Mouse (Mus musculus): ENCODE results near the gene Cep104. TPM values are rescaled to one million over a fixed set of nuclear protein-coding genes. Genes with fewer than 3 reads are reported as not detected.

Gene Cep104
- total RNA-seq, 2 experiments from 2014 or later, result 26.5 to 27.9 TPM

DNA sequence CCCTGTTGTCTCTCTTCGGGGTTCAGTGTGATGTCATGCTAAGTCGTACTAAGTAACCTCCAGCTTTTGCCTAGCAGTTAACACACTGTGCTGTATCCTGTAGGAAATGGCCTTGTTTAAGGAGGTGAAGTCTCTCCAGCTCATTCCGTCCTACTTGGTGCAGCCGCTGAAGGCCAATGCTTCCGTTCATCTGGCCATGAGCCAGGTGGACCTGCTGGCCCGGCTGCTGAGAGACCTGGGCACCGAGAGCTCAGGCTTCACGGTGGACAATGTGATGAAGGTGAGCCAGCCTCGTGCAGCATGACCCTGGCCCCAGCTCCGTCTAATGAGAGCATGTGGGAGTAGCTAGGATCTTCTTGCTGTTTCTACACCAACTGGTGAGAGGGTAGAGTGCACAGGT lies 17.7 kb downstream of the Cep104 start:
- no peak for DNase-seq (ENCODE audit: low spot score)

DNA sequence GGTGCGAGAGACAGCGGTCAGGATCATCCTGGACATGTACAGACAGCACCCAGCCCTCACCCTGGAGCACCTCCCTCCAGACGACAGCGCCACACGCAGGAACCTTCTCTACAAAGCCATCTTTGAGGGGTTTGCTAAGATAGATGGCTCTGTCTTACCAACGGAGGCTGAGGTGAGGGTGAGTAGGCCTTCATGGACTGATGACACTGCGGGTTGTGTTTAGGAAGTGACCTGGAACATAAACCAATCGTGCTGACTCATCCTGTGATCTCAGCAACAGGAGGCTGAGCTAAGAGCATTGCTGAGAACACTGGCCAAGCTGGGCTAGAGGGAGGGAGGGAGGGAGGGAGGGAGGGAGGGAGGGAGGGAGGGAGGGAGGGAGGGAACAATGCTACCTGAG lies 18.5 kb downstream of the Cep104 start:
- no peak for DNase-seq (ENCODE audit: low spot score)

DNA sequence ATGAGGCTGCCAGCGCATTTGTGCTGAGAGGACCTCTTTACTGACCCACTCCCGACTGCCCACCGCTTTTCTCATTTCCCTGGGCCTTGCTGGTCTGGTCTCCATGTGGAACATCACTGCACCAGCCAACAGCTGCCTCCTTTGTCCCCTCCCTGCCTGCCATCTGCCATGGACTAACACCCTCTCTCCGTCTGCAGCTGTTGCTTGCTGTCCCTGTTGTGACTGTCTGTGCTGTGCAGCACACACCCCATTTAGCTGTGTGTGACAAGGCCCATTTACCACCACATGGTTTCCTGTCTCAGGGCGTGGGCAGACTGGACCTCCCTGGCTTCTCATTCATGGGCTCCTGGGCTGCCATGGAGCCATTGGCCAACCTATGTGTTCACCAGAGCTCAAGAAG lies 30.5 kb downstream of the Cep104 start:
- DNase-seq (ENCODE audit: low spot score), result no peak

DNA sequence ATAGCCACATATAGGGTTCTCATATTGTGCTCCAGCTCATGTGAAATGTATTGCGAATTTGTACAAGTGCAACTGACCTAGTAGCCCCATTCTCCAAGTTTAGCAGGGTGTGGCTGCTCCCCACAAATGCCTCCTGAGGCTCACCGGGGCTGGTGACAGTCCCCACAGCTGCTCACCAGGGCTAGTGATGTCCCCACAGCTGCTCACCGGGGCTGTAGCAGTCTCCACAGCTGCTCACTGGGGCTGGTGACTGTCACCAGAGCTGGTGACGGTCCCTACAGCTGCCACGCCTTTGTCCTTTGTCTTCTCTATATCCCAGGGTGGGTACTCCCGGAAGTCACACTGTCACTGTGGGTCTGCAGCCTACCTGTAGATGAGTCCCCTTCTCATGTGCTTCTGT lies 31.3 kb downstream of the Cep104 start:
- DNase-seq (ENCODE audit: low spot score), result no peak

DNA sequence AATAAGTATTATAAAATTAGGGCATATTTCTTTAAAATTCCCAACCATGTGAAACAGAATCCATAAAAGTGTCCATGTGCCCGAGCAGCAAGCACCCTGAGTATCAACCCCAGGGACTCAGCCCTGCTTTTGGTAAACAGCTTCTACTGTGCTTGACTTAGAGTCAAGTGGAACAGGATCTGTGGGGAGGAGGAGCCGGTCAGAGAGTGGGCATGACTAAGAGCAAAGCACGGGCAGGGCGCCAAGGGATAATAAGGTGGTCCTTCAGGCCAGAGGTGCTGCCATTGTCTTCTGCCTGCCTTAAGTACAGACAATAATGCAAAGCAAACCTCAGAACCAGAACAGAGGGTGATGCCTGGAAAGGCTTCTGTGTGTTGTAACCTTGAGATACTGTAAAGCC lies 32.8 kb downstream of the Cep104 start:
- no peak for DNase-seq (ENCODE audit: low spot score)

DNA sequence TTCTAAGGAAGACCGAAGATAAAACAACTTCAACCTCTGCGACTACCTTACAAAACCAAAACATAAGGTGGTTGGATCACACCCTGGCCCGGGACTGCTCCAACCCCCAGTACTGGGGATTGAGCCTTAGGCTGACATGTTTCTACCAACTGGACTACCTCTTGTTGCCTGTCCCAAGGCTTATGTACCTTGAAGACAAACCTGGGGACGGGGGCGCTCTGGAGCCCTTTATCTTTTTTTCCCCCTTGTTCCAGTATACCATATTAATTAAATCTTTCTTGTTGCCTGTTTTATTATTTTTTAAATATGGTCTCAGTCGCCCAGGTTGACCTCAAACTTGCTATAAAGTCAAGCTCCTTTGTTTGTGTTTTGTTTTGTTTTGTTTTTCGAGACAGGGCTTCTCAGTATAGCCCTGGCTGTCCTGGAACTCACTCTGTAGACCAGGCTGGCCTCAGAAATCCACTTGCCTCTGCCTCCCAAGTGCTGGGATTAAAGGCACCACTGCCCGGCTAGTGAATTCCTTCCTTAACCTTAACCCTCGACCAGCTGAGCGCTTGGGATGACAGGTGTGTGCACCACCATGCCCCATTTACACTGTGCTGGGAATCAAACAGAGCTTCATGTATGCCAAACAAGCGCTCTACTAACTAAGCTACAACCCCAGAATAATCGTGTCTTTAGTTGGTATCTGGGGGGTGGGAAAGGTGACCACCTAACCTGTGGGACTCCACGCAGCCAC lies 36.1 kb downstream of the Cep104 start:
- no peak for DNase-seq (ENCODE audit: low spot score)

DNA sequence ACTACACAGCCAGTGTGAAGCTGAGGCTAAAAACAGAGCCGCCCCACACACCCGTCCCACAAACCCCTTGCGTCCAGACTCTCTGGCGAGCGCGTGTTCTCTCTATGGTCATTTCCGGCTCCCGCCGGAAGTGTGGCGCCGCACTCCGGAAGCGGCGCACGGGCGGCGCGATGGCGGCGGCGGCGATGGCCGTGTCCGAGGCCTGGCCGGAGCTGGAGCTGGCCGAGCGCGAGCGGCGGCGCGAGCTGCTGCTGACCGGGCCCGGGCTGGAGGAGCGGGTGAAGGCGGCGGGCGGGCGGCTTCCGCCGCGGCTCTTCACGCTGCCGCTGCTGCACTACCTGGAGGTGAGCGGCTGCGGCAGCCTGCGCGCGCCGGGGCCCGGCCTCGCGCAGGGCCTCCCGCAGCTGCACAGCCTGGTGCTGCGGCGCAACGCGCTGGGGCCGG lies 36.7 kb downstream of the Cep104 start, which contains the start of gene Lrrc47:
Gene Lrrc47 (plus strand): TSS at position 86 of the 444 bp plus-strand sequence.
- peak; percentile 85 for DNase-seq (ENCODE audit: low spot score)

DNA sequence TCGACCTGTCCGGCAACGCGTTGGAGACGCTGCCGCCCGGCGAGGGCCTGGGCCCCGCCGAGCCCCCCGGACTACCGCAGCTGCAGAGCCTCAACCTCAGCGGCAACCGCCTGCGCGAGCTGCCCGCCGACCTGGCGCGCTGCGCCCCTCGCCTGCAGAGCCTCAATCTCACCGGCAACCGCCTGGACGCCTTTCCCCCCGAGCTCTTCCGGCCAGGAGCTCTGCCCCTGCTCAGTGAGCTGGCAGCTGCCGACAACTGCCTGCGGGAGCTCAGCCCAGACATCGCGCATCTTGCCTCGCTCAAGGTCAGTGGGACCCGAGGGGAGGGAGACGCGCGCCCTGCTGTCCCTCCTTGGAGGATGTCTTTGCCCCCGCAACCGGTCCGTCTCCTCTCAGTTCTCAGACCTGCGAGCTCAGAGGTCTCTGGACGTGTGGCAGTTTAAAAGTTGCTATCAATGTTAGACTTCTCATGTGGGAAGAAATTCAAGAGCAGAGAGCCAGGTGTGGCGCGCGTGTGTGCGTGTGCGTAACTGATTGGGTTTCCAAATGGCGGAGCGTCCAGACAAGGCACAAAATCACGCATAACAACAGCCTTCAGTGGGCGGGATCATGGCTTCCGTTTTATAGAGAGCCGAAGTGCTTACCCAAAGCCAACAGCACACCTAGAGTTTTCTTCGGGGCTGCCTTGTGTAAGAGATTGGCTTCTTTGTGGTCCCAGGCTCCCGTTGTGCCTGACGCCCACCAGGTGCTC lies 37.3 kb downstream of the Cep104 start:
- DNase-seq (ENCODE audit: low spot score), result no peak

DNA sequence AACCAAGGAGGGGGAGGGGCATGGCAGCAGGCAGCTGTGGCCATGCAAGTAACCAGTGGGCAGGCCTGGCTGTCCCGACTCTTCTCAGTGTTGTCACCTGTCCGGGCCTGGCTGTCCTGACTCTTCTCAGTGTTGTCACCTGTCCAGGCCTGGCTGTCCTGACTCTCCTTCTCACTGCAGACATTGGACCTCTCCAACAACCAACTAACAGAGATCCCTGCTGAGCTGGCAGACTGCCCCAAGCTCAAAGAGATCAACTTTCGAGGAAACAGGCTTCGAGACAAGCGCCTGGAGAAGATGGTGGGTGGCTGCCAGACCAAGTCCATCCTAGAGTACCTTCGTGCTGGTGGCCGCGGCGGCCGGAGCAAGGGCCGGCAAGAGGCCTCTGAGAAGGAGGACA lies 40.5 kb downstream of the Cep104 start:
- peak; percentile 47 for DNase-seq (ENCODE audit: low spot score)

DNA sequence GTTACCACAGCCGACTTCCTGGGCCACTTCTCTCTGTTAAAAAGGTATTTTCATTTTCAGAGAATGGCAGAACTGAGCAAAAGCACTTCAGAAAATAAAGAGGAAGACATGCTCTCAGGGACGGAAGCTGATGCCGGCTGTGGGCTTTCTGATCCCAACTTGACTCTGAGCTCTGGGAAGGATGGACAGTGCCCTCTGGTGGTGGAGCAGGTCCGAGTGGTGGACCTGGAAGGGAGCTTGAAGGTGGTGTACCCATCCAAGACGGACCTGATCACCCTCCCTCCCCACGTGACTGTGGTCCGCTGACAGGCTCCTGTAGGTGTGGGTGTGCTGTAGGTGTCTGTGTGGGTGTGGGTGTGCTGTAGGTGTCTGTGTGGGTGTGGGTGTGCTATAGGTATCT lies 44.6 kb downstream of the Cep104 start:
- peak; percentile 39 for DNase-seq (ENCODE audit: low spot score)

DNA sequence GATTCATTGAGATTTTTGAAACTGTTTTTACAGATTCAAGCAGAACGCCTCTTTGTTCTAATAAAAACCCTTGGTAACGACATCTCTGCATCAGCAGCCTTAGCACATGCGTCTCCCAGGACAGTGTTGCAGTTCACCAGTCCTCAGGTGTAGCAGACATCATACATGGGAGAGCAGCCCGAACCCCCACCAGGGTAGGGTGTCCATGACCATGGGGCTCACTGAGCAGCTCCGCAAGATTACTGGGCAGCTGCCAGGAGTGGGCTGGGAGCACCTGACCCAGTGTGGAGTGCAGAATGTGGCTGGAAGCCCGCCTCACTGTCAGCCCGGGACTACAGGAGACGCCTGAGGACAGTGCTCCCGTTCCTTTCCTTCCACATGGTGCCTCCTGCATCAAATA lies 46.4 kb downstream of the Cep104 start:
- DNase-seq (ENCODE audit: low spot score), result no peak

DNA sequence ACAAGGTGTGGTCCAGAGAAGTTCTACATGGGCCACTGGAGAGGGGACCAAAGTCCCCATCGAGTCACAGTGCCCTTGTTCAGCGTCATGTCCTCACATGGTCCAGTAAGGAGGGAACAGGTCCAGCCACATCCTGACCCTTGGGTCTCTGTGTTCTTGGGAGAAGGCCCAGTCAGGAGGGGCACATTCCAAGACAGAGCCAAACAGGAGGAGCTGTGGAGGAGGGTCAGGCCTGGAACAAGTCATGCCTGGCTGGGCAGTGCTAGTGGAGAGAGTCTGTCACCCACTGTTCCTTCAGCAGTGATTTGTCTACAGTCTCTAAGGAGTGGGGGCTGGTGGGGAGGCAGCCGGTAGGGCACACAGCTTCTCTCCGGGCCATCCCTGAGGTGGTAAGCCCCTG lies 47.4 kb downstream of the Cep104 start:
- DNase-seq (ENCODE audit: low spot score), result peak; percentile 65

DNA sequence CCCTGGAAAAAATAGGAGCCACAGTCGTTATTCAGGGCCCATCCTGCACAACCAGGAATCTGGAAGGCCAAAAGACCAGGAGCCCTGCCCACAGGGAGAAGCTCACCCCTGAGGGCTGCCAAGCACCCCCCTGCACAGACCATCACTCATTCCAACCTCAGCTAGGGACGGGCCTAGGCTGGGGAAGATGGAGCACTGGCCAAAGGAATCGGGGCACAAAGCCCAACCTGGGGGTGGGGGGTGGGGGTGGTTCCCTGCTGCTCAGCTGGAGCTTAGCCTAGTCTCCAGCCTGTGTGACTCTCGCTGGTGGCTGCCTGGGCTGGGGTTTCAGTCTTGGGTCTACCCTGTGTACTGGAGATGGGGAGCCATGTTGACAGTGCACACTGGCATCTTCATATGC lies 47.9 kb downstream of the Cep104 start:
- DNase-seq (ENCODE audit: low spot score), result no peak

DNA sequence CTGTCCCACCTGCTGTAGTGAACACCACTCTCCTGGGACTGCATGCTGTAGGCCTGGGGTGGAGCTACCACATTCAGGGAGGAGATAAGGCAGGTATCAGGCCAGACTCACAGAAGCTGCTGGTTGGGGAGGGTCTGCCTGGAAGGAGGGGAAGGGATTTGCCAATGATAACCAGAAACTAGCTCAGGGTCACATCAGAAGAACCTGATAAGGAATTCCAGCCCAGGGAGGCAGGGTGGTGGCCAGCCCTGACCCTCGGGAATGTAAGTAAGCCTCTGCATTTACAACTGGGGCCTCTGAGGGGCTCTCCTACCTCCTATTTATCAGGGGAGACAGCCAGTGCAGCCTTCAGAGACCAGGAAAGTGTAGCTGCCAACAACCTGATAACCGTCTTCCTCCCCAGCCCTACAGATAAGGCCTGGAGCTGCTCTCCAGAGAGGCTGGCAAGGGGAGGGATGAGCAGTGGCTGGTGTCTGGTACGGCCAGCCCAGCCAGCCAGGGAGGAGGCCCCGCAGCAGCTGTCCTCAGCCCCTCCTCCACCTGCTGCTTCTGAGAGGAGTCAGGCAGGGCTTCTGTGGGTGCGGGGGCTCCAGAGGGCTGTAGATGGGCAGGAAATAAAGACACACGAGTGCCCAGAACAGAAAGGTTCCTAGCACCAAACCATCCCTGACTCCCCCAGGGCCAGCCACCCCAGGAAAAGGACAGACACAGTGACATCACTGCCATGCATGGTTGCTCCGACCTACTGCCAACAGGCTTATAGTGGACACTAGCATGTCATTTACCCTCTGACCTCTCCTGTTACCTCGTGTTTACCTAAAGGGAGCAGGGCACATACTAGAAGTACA lies 49.0 kb downstream of the Cep104 start:
- DNase-seq (ENCODE audit: low spot score), result no peak

DNA sequence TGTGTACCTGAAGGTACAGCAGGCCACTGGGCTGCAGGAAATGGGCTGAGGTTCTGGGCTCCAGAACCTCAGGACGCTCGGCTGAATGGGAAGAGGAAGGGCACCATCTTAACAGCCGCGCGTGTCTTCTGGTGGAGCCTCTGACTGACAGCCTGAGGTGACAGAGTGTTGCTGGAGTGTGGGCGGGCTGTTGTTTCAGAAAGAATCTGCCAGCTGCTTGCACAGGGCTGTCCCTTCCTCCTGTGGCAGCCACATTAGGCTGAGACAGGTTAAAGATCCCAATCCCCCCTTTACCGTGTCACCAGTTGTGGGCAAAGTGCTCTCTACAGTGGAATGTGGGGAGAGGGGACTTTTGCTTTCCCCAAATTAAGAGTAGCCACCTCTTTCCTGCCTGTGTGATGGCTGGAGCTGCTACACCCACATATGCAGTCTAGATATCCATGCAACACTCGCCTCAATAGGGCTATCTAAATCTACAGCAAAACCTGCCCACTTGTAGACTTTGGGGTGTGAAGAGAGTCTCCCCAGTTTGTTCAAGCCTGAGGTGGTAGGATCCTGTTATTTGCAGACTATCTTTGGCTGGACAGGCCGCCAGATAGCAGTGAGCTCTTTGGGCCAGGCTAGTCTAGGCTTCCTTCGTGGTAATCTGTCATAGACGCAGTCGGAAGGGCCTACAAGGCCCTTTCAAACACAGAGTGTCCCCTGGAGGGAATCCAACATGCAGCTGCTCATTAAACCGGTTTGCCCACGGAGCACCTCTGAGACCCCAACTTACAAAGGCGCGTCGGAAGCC lies 49.9 kb downstream of the Cep104 start:
- no peak for DNase-seq (ENCODE audit: low spot score)

DNA sequence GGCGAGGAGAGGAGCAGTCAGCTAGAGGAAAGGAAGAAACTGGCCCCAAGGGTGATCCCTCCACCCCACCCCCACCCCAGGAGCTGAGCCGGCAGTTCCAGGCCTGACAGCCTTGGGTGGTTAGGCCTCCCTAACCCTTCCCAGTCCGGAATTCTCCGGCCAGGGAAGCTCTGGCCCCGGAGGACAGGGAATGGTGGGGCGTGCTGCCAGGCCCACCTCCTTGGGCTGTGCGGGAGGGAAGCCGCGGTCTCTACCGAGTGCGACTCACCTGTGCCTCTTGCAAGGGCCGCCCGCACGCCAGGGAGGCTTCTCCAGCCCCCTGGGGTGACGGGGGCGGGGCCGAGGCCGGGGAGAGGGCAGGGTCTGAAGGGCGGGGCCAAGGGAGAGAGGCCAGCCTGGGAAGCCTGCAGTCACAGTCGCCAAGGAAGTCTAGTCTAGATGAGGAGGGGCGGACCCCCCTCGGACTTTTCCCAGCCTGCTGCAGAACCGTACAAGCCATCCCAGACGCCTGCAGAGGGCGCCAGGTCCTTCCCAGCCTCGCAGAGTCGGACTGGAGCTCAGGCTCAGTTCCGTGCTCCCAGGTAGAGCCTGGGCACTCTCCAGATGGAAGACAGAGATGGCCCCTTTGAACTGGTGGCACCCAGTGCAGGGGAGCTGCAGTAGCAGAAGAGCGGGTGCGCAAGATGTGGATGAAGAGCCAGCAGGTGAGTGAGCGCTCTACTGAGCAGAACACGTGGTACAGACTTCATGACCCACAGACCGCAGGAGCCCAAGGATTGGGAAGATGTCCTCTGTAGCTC lies 50.8 kb downstream of the Cep104 start, which contains the start of gene Smim1:
Gene Smim1 (minus strand): TSS at position 590 of the 800 bp plus-strand sequence.
- DNase-seq (ENCODE audit: low spot score), result peak; percentile 61

DNA sequence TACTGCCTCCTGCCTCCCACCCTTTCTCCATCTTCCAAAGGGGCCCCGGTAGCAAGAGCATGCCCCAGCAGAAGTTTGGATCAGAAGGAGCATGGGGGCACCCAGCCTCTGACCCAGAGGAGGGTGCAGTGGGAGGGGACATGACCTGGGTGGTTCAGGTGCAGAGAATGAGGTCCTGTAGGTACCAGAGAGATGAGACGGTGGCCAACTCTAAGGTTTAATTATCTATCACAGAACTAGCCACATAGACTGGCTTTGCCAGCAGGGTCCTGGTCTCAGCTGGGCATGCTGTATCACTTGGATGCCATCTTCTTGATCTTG lies 51.4 kb downstream of the Cep104 start:
- no peak for DNase-seq (ENCODE audit: low spot score)

DNA sequence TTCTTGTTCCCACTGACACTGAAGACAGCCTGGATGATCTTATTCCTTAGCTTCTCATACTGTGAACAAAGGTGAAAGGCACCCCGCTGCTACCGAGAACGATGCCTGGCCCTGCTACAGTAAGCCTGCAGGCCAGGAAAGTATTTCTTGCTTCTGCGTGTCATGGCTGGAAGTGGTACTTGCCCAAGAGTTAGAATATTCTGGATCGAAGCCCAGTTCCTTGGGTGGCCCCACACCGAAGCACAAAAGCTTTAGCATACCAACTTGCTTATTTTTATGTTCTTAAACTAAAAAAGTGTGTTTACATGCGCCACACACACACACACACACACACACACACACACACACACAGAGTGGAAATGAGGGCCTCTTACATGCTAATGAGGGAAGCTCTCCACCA lies 53.1 kb downstream of the Cep104 start:
- DNase-seq (ENCODE audit: low spot score), result no peak

DNA sequence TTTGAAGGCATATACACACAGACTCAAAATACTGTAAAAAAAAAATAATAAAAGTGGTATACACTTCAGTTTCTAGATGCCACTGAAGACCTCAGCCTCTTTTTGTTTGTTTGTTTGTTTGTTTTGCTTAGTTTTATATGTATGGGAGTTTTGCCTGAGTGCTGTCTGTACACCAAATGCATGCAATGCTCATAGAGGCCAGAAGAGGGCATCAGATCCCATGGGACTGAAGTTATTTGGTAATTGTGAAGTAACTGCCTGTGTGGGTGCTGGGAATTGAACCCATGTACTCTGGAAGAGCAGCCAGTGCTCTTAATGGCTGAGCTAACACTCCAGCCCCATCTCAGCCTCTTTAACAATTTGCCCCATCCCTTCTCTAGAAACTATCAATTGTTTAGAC lies 53.7 kb downstream of the Cep104 start:
- DNase-seq (ENCODE audit: low spot score), result no peak

DNA sequence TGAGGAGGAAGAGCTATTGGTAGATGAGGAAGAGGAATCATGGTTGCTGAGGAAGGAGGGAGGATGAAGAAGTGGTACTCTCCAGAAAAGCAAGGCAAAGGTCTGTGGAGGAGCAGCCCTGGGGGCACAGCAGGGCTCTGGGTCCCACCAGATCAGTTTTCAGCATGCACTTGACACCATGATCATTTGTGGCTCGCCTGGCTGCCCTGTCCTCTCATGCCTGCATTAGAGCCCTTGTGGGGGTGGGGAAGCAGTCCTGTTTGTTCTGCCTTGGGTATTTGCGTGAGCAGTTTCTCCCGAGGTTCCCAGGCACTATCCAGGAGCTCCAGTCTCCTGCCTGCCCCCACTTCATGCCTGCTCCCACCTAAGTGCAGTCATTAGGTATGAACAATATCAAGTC lies 62.1 kb downstream of the Cep104 start:
- DNase-seq (ENCODE audit: low spot score), result no peak

Data from gastrocnemius, adult 18-20 months (tissue).